Mouse (Mus musculus) lung, adult 2 months (tissue): ENCODE results near the gene Tgfb1i1.

Experiments used
- CTCF ChIP-seq: fragments of 200-500 bp; IDR thresholded peaks from 2 replicates; pipeline ENCODE4 v1.5.1; 2011; ENCODE audit warnings: mild to moderate bottlenecking, low read length, control low read depth; ENCODE audit not compliant: insufficient read depth
- POLR2A ChIP-seq: fragments of 200-500 bp; IDR thresholded peaks from 2 replicates; pipeline ENCODE4 v1.6.1; 2011; ENCODE audit warnings: low read depth, mild to moderate bottlenecking, control low read depth, low read length, borderline replicate concordance; ENCODE audit errors: extremely low read depth

- TF ChIP-seq CTCF: no peak
- TF ChIP-seq POLR2A: no peak
Observed at GRCm38 (mm10) chr7:128252609-128253008, 6.0 kb downstream of the Tgfb1i1 start.
